Mouse (Mus musculus) T-helper 17 cell (primary cell): ENCODE measurements around the gene Ube2m.

Experiments
- in situ Hi-C, 2 experiments: fragments of 300-600 bp; cut with MboI, MseI; formaldehyde crosslinking; loops; 1 replicate in 1 of 2; 2 replicates in 1 of 2; pipeline ENCODE4 v1.15.1; 2025; ENCODE audit warnings: high pct_unique_total_duplicates in 2 of 2

The Ube2m gene

GRCm38 (mm10) chr7:13037901-13038555, at the start of gene Ube2m:
Ube2m (minus strand) TSS chr7:13038275.
- in situ Hi-C loops = no loop called here

GRCm38 (mm10) chr7:13072293-13072692, 34.2 kb upstream of the Ube2m start:
- in situ Hi-C loops = loop anchor here (5.0 to 25.0 kb wide), 3 partner anchors 215 to 1250 kb away; partner anchors contain the start of genes Lig1 (in 1 of the 2) and Zswim9 (in 1 of the 2)

DNA sequence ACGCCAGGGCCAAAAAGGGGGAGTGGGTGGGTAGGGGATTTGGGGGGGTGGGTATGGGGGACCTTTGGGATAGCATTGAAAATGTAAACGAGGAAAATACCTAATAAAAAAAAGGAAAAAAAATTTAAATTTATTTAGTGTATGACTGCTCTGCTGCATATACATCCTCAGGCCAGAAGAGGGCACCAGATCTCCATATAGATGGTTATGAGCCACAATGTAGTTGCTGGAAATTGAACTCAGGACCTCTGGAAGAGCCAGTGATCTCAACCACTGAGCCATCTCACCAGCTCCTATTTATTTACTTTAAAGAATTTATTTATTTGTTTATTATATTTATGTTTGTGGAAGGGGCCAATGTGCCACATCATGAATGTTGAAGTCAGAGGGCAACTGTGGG, 25.3 kb upstream of the Ube2m start:
- in situ Hi-C loops = loop anchor here in 1 of 2 experiments (25.0 kb wide), 1 partner anchor 224 kb away; the partner anchor contains the start of genes Lig1 and Zswim9

DNA sequence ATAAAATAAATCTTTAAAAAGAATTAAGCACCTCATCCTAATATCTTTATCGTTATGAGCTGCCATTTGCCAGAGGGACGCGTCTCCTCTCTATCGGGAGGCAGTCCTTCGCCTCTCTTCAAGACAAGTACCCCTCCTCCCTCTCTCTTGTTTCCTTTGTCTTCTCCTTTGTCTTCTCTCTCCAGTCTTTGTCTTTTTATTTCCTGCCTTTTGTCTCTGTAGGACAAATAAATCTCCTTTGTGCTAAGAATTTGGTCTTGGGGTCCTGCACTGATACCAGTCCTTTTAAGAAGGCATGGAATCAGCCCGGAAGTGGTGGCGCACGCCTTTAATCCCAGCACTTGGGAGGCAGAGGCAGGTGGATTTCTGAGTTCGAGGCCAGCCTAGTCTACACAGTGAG, 21.5 kb upstream of the Ube2m start:
- in situ Hi-C loops = loop anchor here (5.0 to 25.0 kb wide), 3 partner anchors 218 to 585 kb away; partner anchors contain the start of genes Lig1 (in 2 of the 2), Zswim9 (in 2 of the 2) and Zfp606 (in 1 of the 2)

GRCm38 (mm10) chr7:13056913-13057700, 19.0 kb upstream of the Ube2m start:
- in situ Hi-C loops = loop anchor here (5.0 to 25.0 kb wide), 3 partner anchors 220 to 582 kb away; partner anchors contain the start of genes Lig1 (in 2 of the 2), Zswim9 (in 2 of the 2) and Zfp606 (in 1 of the 2)

DNA sequence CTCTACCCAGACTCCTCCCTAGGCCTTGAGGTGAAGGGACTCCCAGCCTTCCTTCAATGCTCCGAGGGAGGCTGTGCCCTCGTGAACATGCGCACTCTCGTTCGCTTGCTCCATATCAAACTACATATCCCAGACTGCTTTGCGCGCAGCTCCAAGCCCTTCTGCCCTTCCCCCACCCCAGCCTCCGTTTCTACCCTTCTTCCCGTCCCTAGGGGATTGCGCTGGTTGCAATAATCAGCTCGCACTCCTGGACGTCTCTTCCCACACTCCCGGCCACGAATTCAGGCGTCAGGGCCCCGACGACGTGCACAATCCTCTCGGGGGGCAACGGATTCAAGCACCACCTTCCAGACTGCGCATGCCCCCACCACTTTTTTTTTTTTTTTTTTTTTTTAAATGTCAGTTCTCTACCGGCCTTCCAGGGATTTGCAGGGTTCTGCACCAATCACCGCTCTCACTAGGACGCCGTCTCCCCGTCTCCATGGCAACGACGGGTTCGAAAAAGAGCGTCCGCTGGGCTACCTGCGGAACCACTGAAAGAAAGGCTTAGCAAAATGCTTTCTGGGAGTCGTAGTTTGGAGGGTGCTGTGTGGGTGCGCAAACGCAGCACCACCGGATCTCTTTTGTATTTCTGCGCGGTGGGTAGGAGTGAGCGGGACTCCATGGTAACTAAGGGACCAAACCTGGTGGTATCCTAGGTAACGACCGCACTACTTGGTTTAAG, 16.4 kb upstream of the Ube2m start, which contains the start of gene Mzf1:
Mzf1 (minus strand) TSS at position 478 of the 724 bp plus-strand sequence.
- in situ Hi-C loops = loop anchor here (5.0 to 25.0 kb wide), 3 partner anchors 223 to 580 kb away; partner anchors contain the start of genes Lig1 (in 2 of the 2), Zswim9 (in 2 of the 2) and Zfp606 (in 1 of the 2)

- in situ Hi-C loops = loop anchor here (10.0 to 25.0 kb wide), 2 partner anchors 233 to 579 kb away; partner anchors contain the start of genes Lig1 (in 1 of the 2), Zfp606 (in 1 of the 2) and Zswim9 (in 1 of the 2)
Observed at GRCm38 (mm10) chr7:13053961-13054286, 15.8 kb upstream of the Ube2m start.

DNA sequence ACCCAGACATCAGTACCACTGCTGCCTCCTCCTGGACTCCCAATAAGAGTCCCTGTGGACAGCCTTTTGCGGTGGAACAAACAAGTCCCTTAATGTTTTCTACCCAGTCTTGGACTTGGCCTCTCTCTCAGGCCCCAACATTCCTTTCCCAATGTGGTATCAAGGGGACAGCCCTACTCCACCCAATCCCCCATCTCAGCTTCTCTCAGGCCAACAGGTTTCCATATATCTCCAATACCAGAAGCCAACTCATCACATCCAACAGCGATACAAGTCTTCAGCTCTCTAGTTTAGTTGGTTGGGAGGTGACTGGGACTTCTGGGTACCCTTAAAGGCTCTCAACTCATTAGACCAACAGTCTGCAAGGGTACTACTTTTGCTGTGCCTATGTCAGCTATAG, 15.4 kb upstream of the Ube2m start:
- in situ Hi-C loops = loop anchor here (10.0 to 25.0 kb wide), 2 partner anchors 234 to 579 kb away; partner anchors contain the start of genes Lig1 (in 1 of the 2), Zfp606 (in 1 of the 2) and Zswim9 (in 1 of the 2)

DNA sequence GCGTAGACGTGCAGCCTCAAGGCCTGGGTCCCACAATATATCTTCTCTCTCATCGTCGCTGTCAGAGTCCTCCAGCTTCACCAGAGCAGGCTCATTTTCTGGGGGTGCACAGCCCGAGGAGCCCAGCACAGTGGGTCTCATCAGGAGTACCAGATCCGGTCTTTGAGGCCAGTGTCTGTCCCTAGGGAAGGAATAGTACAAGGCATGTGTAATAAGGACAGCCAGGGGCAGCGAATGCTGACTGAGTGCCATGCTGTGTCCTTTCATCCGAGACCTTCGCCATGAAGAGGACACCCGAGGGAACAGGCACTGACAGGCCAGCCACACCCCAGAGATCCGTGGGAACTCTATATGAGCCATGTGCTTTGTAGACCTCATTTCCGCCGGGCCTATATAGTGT, 14.9 kb upstream of the Ube2m start:
- in situ Hi-C loops = loop anchor here (10.0 to 25.0 kb wide), 2 partner anchors 234 to 578 kb away; partner anchors contain the start of genes Lig1 (in 1 of the 2), Zfp606 (in 1 of the 2) and Zswim9 (in 1 of the 2)

DNA sequence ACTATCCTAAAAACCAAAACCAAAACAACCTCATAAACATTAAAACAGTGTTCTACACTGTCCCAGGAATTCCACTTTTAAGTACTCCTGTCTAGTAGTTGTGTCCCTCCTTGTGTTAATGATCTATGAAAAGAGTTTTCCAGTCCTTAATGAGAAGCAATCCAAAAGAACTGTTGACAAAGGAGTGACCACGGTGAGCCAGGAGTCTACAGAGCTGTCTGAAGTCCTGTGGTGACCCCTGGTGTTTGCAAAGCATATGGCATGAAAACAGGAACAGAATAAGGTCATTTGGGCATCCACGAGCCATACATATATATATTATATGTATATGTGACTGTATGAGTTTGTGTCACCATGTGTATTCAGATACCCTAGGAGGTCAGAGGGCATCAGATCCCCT, 8.0 kb upstream of the Ube2m start:
- in situ Hi-C loops = loop anchor here in 1 of 2 experiments (10.0 kb wide), 1 partner anchor 249 kb away; no protein-coding TSS in a partner anchor

DNA sequence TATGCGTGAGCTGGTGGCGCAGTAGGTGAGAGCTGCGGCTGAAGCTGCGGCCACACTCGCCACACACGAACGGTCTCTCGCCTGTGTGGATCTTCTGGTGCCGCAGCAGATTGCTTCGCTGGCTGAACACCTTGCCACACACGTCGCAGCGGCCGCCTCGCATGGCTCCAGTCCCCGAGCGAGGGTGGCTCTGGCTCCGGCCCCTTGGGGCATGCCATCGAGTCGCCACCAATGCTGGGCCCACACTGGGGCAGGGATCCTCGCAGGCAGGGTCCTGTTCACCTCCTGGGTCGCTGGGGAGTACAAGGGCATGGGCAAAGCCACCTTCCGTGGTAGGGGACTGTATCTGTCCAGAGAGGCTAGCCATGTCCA, 6.2 kb upstream of the Ube2m start:
- in situ Hi-C loops = loop anchor here (5.0 to 10.0 kb wide), 3 partner anchors 37 to 572 kb away; no protein-coding TSS in a partner anchor

DNA sequence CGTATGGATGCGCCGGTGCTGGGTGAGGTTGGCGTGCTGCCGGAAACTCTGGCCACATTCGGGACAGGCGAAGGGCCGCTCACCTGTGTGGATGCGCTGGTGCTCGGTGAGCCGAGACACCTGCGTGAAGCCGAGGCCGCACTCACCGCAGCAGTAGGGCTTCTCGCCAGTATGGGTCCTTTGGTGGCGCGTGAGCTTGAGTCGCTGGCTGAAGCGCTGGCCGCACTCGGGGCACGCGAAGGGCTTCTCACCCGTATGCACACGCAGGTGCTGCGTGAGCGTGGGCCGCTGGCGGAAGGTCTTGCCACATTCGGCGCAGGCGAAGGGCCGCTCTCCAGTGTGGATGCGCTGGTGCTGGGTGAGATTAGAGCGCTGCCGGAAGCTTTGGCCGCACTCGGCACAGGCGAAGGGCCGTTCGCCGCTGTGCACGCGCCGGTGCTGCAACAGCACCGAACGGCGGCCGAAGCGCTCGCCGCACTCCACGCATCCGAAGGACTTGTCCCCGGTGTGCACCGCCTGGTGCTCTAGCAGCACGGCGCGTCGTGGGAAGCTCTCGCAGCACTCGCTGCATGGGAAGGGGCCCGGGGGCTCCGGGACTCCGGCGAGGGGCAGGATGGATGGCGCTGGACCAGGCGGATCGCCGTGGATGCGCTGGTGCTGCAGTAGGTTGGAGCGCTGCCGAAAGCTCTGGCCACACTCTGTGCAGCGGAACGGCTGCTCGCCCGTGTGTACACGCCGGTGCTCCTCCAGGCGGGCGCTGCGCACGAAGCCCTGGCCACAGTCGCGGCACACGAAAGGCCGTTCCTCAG, 5.6 kb upstream of the Ube2m start:
- in situ Hi-C loops = loop anchor here (5.0 to 10.0 kb wide), 3 partner anchors 36 to 571 kb away; no protein-coding TSS in a partner anchor

DNA sequence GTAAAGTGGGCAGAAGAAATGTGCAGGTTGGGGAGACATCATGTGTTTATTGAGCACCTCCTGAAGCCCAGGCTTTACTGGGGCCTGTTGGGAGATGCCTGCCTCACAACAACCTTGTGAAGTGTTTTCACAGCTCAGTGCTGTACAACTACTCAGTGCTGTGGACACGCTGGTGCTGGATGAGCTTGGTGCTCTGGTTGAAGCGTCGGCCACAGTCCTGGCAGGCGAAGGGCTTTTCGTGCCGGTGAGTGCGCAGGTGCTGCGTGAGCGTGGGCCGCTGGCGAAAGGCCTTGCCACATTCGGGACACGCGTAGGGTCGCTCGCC, 5.0 kb upstream of the Ube2m start:
- in situ Hi-C loops = loop anchor here (5.0 to 10.0 kb wide), 3 partner anchors 36 to 571 kb away; no protein-coding TSS in a partner anchor

- in situ Hi-C loops = loop anchor here (5.0 to 10.0 kb wide), 3 partner anchors 35 to 570 kb away; no protein-coding TSS in a partner anchor
Observed at GRCm38 (mm10) chr7:13042511-13042910, 4.4 kb upstream of the Ube2m start.

DNA sequence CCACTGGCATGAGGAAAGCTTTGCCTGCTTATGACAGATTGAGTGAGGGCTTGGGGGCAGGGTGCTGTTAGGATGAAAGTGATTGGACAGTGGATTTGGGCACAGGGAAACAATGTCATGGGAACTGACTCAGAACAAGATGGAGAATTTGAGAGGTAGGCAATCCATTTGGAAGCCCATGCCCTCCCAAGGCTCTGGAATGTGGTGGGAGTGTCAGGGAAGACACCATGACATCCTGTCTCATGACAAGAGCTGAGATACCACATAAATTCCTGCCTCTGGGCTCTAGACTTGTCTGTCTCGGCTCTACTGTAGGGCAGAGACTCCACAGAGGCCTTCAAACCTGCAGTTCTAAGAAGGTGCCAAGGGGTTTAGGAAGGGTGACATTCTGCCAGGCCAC, 3.2 kb upstream of the Ube2m start:
- in situ Hi-C loops = loop anchor here (5.0 to 10.0 kb wide), 3 partner anchors 34 to 569 kb away; no protein-coding TSS in a partner anchor

DNA sequence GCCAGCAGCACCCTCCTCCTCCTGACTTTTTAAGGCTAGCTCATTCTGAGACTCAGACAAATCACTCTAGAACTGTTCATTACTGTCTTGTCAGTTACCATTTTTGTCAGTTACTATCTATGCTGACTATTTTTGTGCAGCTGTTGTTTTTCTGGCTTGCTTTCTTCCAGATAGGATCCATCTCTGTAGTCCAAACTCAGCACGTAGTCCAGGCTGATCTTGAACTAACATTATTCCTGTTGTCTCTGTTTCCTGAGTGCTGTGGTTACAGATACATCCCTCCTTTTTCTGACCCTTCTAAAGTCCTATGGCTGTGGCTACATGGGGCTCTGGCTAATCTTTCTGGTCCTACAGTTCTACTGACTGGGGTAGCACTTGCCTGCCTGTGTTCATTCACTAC, 1.1 kb upstream of the Ube2m start:
- in situ Hi-C loops = no loop called here

DNA sequence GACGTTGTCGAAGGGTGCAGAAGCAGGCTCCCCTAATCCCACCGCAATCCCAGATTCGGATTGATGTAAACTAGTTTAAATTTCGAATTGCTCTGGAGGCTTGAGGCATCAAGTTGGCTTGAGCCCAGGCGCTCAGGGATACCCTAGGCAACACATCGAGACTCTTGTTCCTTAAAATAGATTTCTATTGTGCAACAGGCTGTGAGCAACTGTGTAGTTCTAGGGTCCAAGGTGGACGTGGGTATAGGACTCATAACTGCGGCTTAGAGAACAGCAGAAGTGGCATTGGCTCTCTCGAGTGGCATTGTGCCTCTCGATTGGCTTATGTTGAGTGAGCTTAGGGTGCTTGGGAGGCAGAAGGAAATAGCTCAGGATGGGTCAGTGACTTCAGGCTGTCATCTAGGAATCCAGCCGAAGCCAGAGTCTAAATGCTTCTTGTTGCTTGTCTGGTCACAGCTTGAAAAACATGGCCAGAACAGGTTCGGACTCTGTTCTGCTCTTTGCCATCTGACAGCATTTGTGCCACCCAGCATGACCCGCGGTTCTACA, 620 bp upstream of the Ube2m start:
- in situ Hi-C loops = no loop called here

GRCm38 (mm10) chr7:13037366-13037765, 709 bp downstream of the Ube2m start:
- in situ Hi-C loops = no loop called here

DNA sequence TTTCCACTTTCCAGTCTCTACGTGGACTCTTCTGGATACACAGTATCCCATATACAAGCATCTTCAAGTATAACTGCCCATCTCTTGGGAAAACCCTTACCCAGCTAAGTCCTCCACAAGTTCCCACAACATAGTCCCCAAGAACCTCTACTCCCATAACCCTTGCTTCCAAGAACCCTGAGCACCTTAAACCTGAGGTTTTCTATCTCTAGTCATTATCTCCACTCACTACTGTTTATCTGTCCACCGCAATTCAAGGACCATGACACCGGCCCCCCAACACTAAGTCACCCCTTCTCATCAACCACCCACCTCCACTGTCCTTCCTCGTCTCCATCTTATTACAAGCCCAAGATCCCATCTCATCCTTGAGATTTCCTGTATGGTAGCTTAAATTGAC, 1.3 kb downstream of the Ube2m start:
- in situ Hi-C loops = no loop called here
